Mouse (Mus musculus): ENCODE measurements around the gene Emcn.

GRCm38 (mm10) chr3:137300210-137300609 is 40.7 kb upstream of the Emcn start:
- TF ChIP-seq POLR2A (IDR thresholded peaks at IDR 0.05; ENCODE audit: borderline replicate concordance, extremely low read depth, low read depth, low read length) (no peak), CTCF (IDR thresholded peaks at IDR 0.05; ENCODE audit: insufficient read depth, low read length) (no peak)

Data from lung, adult 2 months (tissue).